Mouse (Mus musculus) thymus, postnatal 25 days (tissue): ENCODE measurements around the gene Lrrc46.
A peak's percentile ranks its signal among the peaks of the same experiment; 100 is the strongest.

Experiments
- DNase-seq: peaks from one replicate; pipeline ENCODE4 v3.0.0; 2022

Gene Lrrc46

GRCm38 (mm10) chr11:97009198-97009790 lies 31.9 kb downstream of the Lrrc46 start:
- DNase-seq: no peak

DNA sequence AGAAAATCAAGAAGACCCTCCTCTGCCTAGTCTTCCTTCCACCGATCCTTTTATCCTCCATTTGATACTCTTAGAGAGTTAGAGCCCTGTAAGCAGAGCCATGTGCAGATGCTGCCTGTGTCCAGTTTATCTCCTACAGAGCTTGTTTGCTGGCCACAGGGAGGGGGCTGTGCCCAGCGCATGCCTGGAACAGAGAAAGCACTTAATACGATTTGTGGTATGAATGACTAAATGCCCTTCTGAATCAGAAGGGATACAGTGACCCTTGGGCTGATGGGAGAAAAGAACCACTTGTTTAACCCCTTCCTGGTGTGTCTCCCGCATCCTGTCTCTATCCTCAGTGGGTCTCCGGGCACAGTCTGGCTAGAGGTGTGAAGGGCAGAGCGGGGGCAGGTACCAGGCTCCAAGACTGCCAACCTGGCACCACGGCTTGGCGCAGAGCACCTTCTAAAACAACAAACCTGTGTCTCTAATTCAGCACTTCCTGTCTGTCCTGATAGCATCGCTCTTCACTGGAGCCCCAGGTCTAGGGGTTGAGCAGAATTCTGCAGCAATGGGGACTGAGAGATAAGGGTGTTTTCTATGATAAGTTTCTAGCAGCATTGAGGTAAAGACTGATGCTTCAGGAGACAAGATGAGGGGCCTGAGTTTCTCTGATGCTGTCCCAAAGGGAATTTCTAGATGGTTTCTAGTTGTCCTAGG lies 34.0 kb downstream of the Lrrc46 start:
- no peak for DNase-seq

- DNase-seq: no peak
Observed at GRCm38 (mm10) chr11:97003170-97003569, 38.0 kb downstream of the Lrrc46 start.

- DNase-seq: no peak
Observed at GRCm38 (mm10) chr11:96997380-96997956, 43.7 kb downstream of the Lrrc46 start.

DNA sequence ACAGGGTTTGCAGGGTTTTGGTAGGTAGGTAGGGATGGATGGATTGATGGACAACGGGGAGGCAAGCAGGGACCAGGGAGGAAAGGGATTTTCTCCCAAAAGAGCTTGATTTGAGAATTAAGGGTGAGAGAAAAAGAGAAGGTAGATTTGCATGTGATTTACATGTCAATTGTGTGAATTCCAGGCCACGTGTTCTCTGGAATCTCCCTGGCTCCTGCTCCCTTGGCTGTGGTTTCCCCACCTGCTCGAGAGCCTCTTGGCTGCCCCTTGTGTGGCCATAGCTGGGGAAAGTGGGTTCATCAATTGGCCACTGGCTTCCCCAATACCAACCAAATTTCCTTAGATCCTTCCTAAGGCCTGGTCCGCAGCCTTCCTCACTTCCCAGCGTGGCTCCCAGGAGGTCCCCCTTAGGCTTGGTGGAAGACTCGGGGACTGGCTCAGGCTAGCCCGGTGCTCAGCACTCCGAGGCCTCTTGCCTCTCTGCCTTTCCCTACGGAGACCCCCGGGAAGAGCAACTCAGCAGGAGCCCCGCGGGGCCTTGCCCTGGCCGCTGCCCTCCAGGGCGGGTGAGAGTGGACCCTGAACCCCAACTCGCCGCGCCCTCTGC lies 44.3 kb downstream of the Lrrc46 start:
- DNase-seq: no peak

GRCm38 (mm10) chr11:96995836-96996772 lies 45.1 kb downstream of the Lrrc46 start:
- DNase-seq: peak; percentile 75

DNA sequence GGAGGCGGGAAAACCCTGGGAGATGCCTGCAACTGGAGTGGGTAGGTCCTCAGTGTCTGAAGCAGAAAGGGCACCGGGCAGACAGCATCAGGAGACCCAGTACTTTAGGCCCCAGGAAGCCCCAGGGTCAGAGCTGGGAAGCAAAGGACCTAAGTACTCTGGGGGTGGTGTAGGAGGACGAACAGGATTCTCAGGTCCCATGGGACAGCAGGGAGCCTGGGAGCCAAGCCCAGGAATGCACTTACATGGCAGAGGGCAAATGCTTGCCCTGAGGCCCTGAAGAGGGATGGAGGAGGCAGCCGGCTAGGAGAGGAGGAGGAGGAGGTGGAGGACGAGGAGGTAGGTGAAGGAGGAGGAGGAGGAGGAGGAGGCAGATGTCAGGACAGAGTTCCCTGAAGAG lies 46.2 kb downstream of the Lrrc46 start:
- DNase-seq: no peak

DNA sequence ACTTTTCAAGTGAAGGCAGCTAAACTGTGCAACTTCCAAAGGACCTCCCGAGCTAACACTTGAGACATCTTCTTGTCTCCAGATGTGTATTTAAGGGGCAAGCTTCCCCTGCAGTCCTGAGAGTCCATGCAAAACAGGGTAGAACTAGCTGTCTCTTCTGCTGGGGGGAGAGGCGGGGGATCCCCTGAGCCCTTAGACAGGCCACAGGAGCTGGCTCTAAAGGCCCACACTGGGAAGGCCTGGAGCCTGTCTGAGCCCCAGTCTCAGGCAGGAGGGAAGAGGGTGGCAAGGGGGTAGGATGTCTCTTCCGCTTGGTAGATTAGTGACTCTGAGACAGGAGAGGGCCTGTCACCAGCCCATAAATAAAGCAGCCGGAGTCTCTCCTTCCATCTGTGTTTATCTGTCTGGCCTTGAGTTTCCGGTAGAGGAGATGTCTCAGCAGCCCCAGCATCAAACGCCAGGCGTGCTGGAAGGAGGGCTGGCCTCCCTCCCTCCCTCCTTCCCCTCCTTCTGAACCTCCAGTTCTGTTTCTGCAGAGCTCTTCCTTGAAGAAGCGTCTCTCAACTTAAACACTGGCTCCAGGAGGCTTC lies 48.4 kb downstream of the Lrrc46 start:
- peak; percentile 43 for DNase-seq

- no peak for DNase-seq
Observed at GRCm38 (mm10) chr11:96991501-96991900, 49.7 kb downstream of the Lrrc46 start.

GRCm38 (mm10) chr11:96987873-96988655 lies 53.1 kb downstream of the Lrrc46 start:
- peak; percentile 66 for DNase-seq

DNA sequence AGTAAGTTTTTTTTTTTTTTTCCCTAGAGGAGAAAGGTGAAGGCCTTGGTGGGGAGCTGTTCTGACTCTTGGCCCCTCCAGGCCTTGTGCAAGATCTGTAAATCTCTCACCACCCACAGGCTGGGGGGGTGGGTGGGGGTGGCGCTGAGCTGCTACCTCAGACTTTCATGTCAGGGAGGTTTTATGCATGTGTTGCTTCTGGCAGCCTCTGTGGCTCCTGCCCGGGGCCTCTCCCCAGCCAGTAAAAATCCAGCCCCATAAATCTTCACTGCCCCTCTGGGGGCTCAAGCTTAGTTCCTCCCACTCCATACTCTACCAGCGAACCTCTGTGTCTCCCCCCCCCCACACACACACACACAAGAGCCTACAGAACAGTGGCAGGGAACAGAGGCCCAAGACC lies 54.7 kb downstream of the Lrrc46 start:
- peak; percentile 31 for DNase-seq

DNA sequence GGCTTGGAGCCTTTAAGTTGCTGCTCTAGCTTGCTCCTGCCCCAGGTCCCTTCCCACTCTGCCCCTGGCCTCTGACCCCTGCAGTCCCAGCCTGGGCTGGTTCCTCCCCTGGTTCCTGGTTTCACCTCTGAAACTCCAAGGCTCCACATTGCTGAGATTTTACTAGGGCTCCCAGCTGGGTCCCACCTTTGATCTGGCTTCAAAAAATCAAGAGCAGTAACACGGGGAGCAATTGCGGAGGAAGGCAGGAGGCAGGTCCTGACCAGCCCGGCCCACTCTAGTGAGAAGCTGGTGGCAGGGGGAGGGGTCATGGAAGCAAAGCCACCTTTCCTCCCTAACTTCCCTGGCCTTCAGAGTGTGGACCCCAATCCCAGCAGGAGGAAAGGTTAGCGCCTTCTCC lies 56.3 kb downstream of the Lrrc46 start:
- DNase-seq: no peak
